Mouse (Mus musculus) layer of hippocampus, adult 18-20 months (tissue): ENCODE data around the gene Bcr. TPM values are rescaled to one million over a fixed set of nuclear protein-coding genes. Genes with fewer than 3 reads are reported as not detected.

Source experiments
- DNase-seq, 2 experiments: peaks; one replicate each; pipeline ENCODE4 v3.0.0; 2022; ENCODE audit warnings: low spot score in 2 of 2
- total RNA-seq, 2 experiments: library from RNA; stranded (reverse); gene quantifications; 2 replicates each; pipeline ENCODE4 v1.2.3; 2021

Gene Bcr
- total RNA-seq, 2 experiments from 2014 or later = 132 to 133 TPM

GRCm38 (mm10) chr10:75091478-75092152 is 31.2 kb downstream of the Bcr start:
- DNase-seq = no peak

DNA sequence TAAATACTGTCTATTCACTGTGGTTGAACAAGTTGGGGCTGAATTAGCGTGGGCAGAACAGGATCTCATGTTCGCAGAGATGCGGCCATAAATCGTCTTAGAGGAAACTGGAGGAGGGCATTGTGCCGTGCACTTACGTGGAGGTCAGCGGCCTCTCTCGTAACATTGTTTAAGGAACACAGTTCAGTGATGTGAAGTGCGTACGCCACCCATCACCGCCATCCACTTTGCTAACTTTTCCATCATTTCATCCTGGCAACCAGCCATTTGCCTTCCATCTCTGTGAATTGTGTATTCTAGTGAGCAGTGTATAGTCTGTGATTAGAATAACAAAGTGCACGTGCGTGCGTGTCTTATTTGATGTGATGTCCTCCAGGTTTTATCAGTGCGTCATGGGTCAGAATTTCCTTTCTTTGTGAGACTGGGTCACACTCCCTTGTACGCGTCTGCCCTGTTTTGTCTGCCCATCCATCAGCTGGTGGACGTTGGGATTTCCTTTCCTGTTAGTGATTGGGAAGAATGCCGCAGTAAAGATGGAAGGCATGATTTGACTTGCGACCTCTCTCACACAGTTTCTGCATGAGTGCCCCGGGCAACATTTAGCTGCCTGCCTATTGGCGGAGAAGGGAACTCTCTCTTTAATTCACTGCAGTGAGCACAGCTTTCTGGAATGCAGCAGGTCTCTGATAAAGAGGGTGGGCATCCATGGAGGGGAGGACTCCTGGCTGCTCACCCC is 33.0 kb downstream of the Bcr start:
- DNase-seq = no peak

DNA sequence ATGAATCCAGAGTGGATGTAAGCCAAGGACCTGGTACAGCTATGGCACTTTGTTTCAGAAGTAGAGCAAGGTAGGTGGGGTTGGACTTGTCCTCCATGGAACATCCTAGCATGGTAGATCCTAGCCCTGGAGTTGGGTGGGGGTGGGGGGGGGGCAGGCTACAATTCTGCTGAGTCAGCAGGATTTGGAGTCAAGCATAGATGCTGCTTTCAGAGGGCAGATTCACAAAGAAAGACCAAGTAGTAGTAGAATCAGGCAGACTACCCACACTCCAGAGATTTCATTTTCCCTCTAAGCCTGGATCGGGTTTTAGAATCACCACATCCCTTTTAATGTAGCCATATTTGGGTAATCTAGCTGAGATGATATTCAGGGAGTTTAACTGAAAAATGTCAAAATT is 33.9 kb downstream of the Bcr start:
- no peak for DNase-seq

- DNase-seq = peak in 1 of 2 experiments; percentile 63
Observed at GRCm38 (mm10) chr10:75095216-75095615, 34.8 kb downstream of the Bcr start.

- no peak for DNase-seq
Observed at GRCm38 (mm10) chr10:75098446-75099183, 38.2 kb downstream of the Bcr start.

DNA sequence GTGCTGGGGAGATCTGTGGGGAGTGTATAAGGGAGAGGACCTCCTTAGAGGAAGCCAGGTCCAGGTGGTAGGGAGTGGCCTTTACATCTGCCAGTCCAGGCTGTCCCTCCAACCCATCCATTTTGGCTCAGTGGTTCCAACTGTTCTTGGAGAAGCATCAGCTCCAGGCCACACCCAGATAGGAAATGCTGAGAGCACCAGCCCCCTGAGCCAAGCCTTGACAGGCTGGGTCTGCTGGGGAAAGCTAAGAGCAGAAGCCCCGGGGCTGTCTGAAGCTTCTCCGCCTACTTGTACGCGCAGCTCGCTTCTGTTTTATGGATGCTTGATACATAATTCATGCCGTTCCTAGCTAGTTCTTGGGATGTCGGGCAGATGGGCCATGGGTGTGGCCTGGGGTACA is 39.9 kb downstream of the Bcr start:
- DNase-seq = peak; percentile 64 to 83

DNA sequence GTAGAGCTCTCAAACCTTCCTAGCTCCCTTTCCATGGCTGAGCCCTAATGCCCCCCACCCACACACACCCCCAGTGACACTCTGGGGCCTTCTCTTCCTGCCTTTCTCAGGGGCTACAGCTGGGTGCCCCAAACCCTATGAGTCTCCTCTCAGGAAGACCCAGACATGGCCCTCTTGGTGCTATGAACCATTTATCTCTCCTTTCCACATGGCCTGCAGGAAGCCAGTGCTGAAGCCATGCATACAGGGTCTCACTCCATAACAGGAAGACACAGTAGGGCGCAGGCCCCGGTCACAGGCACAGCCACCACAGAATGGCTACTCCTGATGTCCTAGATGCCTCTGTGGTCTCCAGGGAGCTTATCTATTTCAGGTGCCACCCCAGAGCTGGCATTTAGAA is 43.1 kb downstream of the Bcr start:
- DNase-seq = no peak

DNA sequence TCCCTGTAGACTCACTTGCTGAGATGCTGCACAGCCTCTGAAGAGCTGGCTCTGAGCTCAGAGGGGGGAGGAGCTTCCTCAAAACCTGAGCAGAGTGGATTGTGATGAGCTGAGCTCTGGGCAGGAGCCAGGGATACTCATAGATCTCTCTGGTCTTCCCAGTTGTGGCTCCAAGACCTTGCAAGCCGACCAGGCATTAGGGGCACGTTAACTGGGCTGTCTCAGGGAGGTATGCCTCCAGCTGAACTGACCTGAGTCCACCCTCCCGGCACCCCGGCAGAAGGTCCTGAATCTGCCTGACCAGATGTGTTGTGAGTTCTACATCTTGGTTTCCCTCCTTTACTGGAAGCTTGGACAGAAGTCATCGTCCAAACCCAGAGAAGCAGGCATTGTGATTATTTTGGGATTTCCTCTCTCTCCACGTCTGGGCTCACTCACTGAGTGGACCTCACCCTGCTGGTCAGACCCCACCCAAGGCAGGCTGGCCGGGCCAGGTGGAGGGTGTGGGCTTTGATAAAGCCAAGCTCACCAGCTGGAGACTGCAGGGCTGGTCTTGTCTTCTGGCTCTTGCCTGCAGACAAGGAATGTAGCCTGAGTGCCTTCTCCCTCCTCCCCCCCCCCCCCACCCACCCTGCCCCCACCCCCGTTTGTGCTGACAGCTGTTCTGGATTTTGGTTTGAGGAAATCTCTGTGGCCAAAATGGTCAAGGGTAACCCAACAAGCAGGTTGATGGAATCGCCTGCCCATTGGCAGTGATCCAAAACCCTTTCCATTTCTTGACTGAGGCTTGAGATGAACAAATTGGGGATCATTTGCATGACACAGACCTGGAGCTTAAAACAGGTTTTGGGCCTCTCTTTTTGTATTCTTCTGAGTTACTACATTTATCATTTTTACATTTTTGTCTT is 44.1 kb downstream of the Bcr start:
- DNase-seq = no peak

DNA sequence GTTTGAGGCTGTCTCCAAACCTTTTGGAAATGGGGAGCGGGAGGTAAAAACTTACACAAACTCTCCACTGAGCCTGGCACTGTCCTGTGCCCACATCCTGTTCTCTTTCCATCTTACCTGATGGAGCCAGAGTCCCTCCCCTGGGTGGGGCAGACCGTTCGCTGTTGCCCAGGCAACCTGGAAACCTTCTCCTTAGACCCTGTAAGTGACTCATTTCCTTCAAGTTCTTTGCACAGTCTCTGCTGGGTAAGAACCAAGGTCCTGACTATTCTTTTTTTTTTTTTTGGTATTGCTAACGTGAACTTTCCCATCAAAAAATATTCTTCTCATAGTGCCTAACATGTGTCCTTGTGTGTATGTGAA is 44.7 kb downstream of the Bcr start:
- no peak for DNase-seq

- no peak for DNase-seq
Observed at GRCm38 (mm10) chr10:75105687-75106086, 45.3 kb downstream of the Bcr start.

DNA sequence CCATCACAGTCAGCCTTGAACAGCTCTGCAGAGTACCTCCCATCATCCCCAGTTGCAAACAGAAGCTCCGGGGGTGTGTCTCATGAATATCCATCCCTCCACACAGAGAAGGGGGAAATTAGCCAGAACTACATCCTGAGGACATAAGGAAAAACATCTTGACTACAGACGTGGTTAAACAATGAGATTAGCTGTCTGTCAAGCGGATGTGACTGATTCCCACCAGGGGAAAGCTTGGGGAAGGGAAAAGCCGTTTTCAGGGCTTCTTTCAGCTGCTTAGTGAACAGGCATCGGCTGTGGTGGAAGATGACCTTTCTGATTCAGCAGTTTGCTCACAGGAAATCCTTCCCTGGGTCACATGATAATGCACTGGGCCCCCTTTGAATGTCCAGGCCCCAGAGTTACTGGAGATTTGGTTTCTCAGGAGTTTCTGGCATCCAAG is 46.6 kb downstream of the Bcr start:
- peak in 1 of 2 experiments; percentile 64 for DNase-seq

GRCm38 (mm10) chr10:75108092-75108491 is 47.7 kb downstream of the Bcr start:
- DNase-seq = no peak

GRCm38 (mm10) chr10:75111446-75112201 is 51.2 kb downstream of the Bcr start:
- DNase-seq = no peak

DNA sequence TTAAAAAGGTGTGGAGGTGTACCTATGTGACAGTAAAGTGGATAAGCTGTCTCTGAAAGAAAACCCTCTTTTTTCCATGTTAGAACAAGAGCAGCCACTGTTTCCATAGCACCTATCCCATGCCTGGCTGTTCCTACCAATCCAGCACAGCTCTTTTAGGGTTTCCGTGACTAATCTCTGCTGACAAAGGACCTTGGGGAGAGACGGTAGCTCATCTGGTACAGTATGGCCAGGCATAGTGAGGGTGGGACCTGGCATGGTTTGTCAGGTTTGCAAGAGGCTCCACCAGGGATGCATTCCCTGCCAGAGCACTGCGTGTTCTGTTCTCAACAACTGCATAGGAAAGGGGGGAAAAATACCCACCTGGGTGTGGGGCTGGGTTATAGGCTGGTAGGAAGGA is 52.0 kb downstream of the Bcr start:
- DNase-seq = no peak

DNA sequence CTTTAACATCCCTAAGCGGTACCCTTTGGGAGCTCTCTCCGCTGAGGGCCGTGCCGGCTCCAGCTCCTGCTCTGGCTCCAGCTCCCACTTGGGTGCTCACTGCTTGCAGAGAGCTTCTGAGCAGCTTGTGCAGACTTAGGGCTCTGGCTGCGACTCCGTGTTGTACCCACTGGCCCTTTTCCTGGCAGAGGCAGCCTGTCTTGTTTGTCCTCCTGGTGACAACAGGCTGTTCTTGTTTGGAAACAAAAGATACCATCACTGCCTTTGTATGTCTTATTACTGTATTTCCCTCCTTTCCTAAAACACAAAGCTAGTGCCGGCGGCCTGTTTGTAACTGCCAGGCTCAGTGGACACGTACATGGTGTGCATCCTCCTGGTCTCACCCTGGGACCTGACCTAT is 53.2 kb downstream of the Bcr start:
- DNase-seq = no peak

DNA sequence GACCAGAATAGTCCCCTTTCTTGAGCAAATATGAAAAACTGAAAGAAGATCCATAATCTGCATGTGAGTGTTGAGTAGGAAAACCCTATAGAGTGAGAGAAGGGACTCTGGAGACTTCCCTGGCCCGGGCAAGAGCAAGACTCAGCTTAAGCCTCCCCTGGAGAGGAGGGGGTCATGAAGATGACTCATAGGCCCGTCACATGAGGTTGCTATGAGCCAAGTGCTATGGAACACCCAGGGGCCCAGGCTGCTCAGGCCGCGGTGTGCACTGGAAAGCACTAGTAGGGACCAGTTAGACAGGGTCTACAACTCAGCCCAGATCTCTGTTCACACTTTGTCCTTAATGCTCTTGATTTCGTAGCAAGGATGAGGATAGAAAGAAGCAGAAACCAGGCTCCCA is 54.8 kb downstream of the Bcr start:
- no peak for DNase-seq

DNA sequence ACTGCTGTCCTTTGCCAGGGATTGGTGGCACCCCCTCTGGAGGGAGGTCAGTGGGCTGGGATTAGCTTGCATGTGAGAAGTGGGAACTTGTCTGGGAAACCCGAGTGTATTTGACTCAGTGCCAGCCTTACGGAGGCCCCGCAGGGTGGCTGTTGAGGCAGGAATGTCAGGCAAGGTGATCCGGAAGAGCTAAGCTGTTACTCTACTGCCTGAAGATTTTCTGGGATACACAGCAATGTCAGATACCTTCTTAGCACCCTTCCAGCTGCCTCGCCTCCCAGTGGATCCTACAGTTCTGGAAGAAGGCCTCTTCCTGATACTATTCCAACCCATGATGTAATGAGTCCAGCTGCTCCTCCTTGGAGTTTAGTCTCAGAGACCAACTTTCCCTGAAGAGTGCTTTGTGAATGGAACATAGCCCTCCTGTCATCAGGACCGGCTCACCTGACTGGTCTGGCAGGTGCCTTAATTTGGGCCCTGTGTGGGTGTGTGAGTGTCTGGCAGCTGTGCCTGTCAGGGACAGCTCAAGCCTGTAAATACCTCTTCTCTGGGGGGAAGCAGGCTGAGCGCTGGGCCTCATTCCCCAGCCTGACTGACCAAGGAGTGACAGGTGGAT is 56.6 kb downstream of the Bcr start:
- DNase-seq = no peak

- no peak for DNase-seq
Observed at GRCm38 (mm10) chr10:75118444-75118843, 58.1 kb downstream of the Bcr start.

- DNase-seq = no peak
Observed at GRCm38 (mm10) chr10:75119396-75119795, 59.0 kb downstream of the Bcr start.

- no peak for DNase-seq
Observed at GRCm38 (mm10) chr10:75120176-75120575, 59.8 kb downstream of the Bcr start.
